Mouse (Mus musculus): Measurements from ENCODE around the gene Rps6ka5. TPM values are rescaled to one million over a fixed set of nuclear protein-coding genes. Genes with fewer than 3 reads are reported as not detected.

Rps6ka5 gene
- polyA plus RNA-seq, 1 experiment = 1.1 TPM

DNA sequence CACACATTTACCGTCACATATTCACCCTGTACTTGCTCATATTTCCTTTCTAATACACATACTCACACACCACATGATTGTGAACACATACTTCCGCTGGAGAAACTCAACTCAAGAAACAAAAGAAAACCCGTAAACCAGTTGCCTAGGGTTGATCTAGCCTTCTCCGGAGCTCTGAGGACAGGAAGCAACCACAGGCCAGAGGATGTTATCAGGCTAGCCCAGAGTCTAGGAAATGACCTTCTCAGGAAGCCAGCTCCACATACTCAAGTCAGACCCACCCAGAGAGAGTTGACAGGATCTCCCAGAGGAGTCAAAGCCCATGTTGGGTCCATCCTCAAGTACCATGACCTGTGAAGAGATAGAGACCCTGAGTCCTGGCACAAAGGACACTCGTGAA, 218.1 kb downstream of the Rps6ka5 start:
- no peak for TF ChIP-seq CTCF (conservative IDR thresholded peaks at IDR 0.05; ENCODE audit: insufficient read depth, insufficient read length, low read depth, low read length)
- Histone ChIP-seq H3K27me3 (replicated peaks; ENCODE audit: control insufficient read depth, insufficient read depth, low read length) (no peaks in the 10 kb centered on the region), H3K4me1 (ENCODE audit: control insufficient read depth, insufficient read depth, low read length) (peaks cover 17% of the 10 kb centered on the region), H3K27ac (ENCODE audit: insufficient read depth, low read depth, low read length) (no peak overlapping the region), H3K36me3 (ENCODE audit: control insufficient read depth, insufficient read depth, low read length) (no peaks in the 10 kb centered on the region), H3K4me3 (ENCODE audit: insufficient read depth, low read depth, low read length) (no peak overlapping the region)
- 79% methylated on average over 5 of the region's 5 CpGs for WGBS
- no peak for DNase-seq

DNA sequence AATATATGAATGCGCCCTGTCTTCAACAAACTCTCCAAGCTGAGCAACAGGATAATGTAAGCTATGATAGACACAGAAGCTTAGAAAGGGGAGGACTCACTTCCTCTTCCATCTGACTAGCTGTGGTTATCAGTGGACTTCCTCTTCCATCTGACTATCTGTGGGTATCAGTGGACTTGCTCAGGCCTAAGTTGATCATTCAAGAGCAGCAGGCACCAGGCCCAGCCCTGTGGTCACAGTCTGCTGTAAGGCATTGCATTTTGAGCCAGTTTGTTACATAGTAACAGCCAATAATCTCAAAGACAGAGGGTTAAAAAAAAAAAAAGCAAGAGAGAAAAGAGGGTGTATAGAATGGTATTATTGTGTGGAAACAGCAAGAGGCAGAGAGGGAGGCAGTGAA, 221.3 kb downstream of the Rps6ka5 start:
- WGBS = 96% methylated on average over 1 of the region's 1 CpGs
- H3K4me3 ChIP-seq (ENCODE audit: insufficient read depth, low read depth, low read length) = no peak overlapping the region
- H3K36me3 ChIP-seq (ENCODE audit: control insufficient read depth, insufficient read depth, low read length) = no peaks in the 10 kb centered on the region
- DNase-seq = peak; percentile 43
- no peaks in the 10 kb centered on the region for H3K27me3 ChIP-seq (replicated peaks; ENCODE audit: control insufficient read depth, insufficient read depth, low read length)
- TF ChIP-seq CTCF (conservative IDR thresholded peaks at IDR 0.05; ENCODE audit: insufficient read depth, insufficient read length, low read depth, low read length) = no peak
- no peak for TF ChIP-seq POLR2A (IDR thresholded peaks at IDR 0.05; ENCODE audit: low read depth, low read length)
- no peak overlapping the region for H3K27ac ChIP-seq (ENCODE audit: insufficient read depth, low read depth, low read length)
- H3K4me1 ChIP-seq (ENCODE audit: control insufficient read depth, insufficient read depth, low read length) = peaks cover 17% of the 10 kb centered on the region

DNA sequence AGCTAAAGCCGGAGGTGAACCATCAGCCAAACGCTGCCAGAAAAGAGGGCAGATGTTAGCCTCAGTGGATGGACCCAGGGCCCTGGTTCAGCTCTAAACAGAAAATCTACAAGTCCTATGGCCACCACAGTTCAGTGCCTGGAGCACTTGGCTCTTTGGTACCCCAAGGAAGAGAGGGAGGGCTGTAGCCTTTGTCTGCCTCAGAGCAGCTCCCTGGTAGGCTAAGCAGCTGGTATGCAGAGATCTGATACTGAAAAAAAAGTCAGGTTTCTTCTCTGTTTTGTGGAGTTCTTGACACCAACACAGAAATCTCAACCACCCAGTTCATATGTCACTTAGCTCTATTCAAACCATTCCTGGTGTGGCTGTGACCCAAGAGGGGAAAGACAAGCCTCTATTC, 222.2 kb downstream of the Rps6ka5 start:
- Histone ChIP-seq H3K4me1 (ENCODE audit: control insufficient read depth, insufficient read depth, low read length) (peaks cover 11% of the 10 kb centered on the region), H3K27ac (ENCODE audit: insufficient read depth, low read depth, low read length) (no peak overlapping the region), H3K36me3 (ENCODE audit: control insufficient read depth, insufficient read depth, low read length) (no peaks in the 10 kb centered on the region), H3K27me3 (replicated peaks; ENCODE audit: control insufficient read depth, insufficient read depth, low read length) (no peaks in the 10 kb centered on the region), H3K4me3 (ENCODE audit: insufficient read depth, low read depth, low read length) (no peak overlapping the region)
- DNase-seq = no peak
- 89% methylated on average over 2 of the region's 2 CpGs for WGBS
- TF ChIP-seq CTCF (conservative IDR thresholded peaks at IDR 0.05; ENCODE audit: insufficient read depth, insufficient read length, low read depth, low read length) (no peak), POLR2A (IDR thresholded peaks at IDR 0.05; ENCODE audit: low read depth, low read length) (no peak)

DNA sequence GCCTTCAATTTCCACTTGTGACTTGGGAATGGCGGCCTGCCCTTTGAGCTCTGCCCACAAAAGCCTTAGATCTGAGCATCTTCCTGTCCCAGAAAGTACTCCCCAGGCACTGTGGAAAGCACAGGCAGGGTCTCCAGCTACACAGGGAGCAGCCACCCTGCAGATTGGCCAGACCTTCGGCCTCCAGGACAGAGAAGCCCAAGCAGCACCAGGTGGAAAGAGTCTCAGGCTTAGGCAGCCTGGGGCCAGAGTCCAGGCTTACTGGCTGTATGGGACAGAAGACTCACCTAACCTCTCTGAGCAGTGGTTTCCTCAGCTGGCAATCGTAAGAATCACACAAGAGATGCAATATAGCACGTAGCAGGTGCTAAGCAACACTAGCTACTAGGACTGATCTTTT, 223.1 kb downstream of the Rps6ka5 start:
- H3K27ac ChIP-seq (ENCODE audit: insufficient read depth, low read depth, low read length) = no peak overlapping the region
- H3K4me3 ChIP-seq (ENCODE audit: insufficient read depth, low read depth, low read length) = no peak overlapping the region
- TF ChIP-seq POLR2A (IDR thresholded peaks at IDR 0.05; ENCODE audit: low read depth, low read length) (no peak), CTCF (conservative IDR thresholded peaks at IDR 0.05; ENCODE audit: insufficient read depth, insufficient read length, low read depth, low read length) (no peak)
- no peaks in the 10 kb centered on the region for H3K27me3 ChIP-seq (replicated peaks; ENCODE audit: control insufficient read depth, insufficient read depth, low read length)
- peak; percentile 57 for DNase-seq
- peaks cover 5% of the 10 kb centered on the region; the same call in 1 of the 2 replicates for H3K4me1 ChIP-seq (ENCODE audit: control insufficient read depth, insufficient read depth, low read length)
- no peaks in the 10 kb centered on the region for H3K36me3 ChIP-seq (ENCODE audit: control insufficient read depth, insufficient read depth, low read length)
- 64% methylated on average over 4 of the region's 4 CpGs for WGBS

DNA sequence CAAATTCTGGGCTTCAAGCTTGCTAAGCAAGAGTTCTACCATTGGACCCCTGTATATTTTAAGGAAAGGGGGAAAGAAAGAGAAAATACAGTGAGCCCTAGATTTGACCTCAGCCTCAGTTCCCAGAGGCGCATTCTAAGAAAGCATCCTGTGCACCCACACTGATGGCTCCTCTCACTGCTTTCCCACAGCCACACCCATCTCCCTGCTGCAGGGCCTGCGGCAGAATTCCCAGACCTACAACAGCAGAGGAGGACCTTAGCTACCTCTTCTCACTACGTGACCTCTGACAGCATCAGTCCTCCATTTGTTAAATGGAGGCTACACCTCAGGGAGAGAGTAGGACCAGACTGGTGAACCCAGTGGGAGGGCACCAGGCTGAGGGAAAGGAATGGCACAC, 224.2 kb downstream of the Rps6ka5 start:
- peaks cover 5% of the 10 kb centered on the region; the same call in 1 of the 2 replicates for H3K4me1 ChIP-seq (ENCODE audit: control insufficient read depth, insufficient read depth, low read length)
- 80% methylated on average over 3 of the region's 3 CpGs for WGBS
- DNase-seq = no peak

DNA sequence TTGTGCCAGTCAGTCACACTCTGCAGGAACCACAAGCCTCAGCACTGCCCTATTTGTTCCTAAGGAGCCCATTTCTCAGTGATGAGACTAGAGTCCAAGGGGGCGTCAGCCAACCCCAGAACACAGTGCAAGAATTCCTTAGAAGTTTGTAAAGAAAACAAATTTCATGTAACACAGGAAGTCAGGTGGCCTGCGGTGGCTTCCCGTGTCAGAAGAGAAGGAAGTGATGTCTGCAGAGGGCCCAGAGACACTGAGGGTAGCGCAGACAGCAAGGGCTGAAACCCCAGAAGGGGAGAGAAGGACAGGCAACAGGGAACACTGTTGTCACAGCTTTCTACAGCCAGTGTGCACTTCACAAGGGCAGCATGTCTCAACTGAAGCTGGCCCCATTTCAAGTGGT, 225.5 kb downstream of the Rps6ka5 start:
- Histone ChIP-seq H3K4me1 (ENCODE audit: control insufficient read depth, insufficient read depth, low read length) (peaks cover 5% of the 10 kb centered on the region; the same call in 1 of the 2 replicates), H3K36me3 (ENCODE audit: control insufficient read depth, insufficient read depth, low read length) (no peaks in the 10 kb centered on the region), H3K27me3 (replicated peaks; ENCODE audit: control insufficient read depth, insufficient read depth, low read length) (no peaks in the 10 kb centered on the region), H3K27ac (ENCODE audit: insufficient read depth, low read depth, low read length) (no peak overlapping the region), H3K4me3 (ENCODE audit: insufficient read depth, low read depth, low read length) (no peak overlapping the region)
- 66% methylated on average over 4 of the region's 4 CpGs for WGBS
- no peak for DNase-seq
- TF ChIP-seq CTCF (conservative IDR thresholded peaks at IDR 0.05; ENCODE audit: insufficient read depth, insufficient read length, low read depth, low read length) (no peak), POLR2A (IDR thresholded peaks at IDR 0.05; ENCODE audit: low read depth, low read length) (no peak)

More for the DNA sequence above, 224.2 kb downstream of the Rps6ka5 start:
- H3K4me3 ChIP-seq (ENCODE audit: insufficient read depth, low read depth, low read length) = no peak overlapping the region
- TF ChIP-seq CTCF (conservative IDR thresholded peaks at IDR 0.05; ENCODE audit: insufficient read depth, insufficient read length, low read depth, low read length) (no peak), POLR2A (IDR thresholded peaks at IDR 0.05; ENCODE audit: low read depth, low read length) (no peak)
- no peaks in the 10 kb centered on the region for H3K36me3 ChIP-seq (ENCODE audit: control insufficient read depth, insufficient read depth, low read length)
- H3K27ac ChIP-seq (ENCODE audit: insufficient read depth, low read depth, low read length) = no peak overlapping the region
- no peaks in the 10 kb centered on the region for H3K27me3 ChIP-seq (replicated peaks; ENCODE audit: control insufficient read depth, insufficient read depth, low read length)

DNA sequence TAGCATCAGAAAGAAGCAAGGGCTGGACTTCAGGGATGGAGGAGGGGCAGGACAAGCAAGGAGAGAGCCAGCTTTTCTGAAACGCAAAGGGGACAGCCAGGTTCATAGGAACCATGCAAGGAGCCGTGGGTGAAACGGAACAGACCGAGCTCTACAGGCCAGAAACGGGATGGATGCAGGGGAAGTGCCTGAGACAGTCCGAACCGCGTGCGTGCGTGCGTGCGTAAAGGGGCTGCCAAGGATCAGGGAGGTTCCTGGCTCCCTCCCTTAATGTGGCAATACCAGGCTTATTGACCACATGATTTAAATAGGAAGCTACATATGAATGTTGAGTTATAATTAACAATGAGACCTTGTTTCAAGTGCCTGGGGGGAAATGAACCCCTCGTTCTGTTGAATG, 227.3 kb downstream of the Rps6ka5 start:
- TF ChIP-seq POLR2A (IDR thresholded peaks at IDR 0.05; ENCODE audit: low read depth, low read length) (no peak), CTCF (conservative IDR thresholded peaks at IDR 0.05; ENCODE audit: insufficient read depth, insufficient read length, low read depth, low read length) (no peak)

More for the DNA sequence above, 227.3 kb downstream of the Rps6ka5 start:
- 91% methylated on average over 13 of the region's 13 CpGs for WGBS
- DNase-seq = no peak
- Histone ChIP-seq H3K4me1 (ENCODE audit: control insufficient read depth, insufficient read depth, low read length) (peaks cover 5% of the 10 kb centered on the region; the same call in 1 of the 2 replicates), H3K27ac (ENCODE audit: insufficient read depth, low read depth, low read length) (no peak overlapping the region), H3K27me3 (replicated peaks; ENCODE audit: control insufficient read depth, insufficient read depth, low read length) (no peaks in the 10 kb centered on the region), H3K4me3 (ENCODE audit: insufficient read depth, low read depth, low read length) (no peak overlapping the region), H3K36me3 (ENCODE audit: control insufficient read depth, insufficient read depth, low read length) (no peaks in the 10 kb centered on the region; the same call in 1 of the 2 replicates)

Other genes starting within 250 kb of the Rps6ka5 start
- gene Ttc7b, start 206.2 kb downstream of the Rps6ka5 start, polyA plus RNA-seq (2012; rRNA removed) = 42.1 and 55.5 TPM in 2 replicates
- 88.1 and 90.1 TPM in 2 replicates for gene Dglucy, start 52.1 kb upstream of the Rps6ka5 start, polyA plus RNA-seq (2012; rRNA removed)
- 0.50 and 1.9 TPM in 2 replicates for gene Gpr68, start 181.2 kb upstream of the Rps6ka5 start, polyA plus RNA-seq (2012; rRNA removed)

Measured in kidney, adult 2 months (tissue).